Mouse (Mus musculus): Measurements from ENCODE around the gene Eif3b. TPM values are rescaled to one million over a fixed set of nuclear protein-coding genes. Genes with fewer than 3 reads are reported as not detected.
A peak's percentile ranks its signal among the peaks of the same experiment; 100 is the strongest.
"Not testable (repeated sequence)": the region's sequence is repeated elsewhere in the genome, so short reads cannot be mapped to it uniquely, and the experiment has no call there.

The Eif3b gene
- total RNA-seq, 2 experiments from 2014 or later = 105 to 112 TPM

DNA sequence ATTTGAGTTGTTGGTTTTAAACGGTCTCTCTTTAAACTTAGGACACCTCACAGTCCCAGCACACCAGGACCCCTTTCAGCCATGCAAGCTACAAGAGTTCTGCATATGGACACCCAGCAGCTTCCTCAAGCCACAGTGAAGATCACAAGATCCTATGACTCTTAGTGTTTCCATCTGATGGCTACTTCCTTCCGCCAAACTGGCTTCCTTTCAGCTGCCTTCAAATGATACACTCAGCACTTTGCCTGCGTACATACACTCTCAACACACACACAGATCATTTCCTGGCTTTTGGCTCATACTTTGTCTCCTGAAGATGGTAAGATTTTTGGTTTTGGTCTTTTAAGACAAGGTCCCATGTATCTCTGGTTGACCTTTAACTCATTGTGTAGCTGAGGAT lies 26.4 kb upstream of the Eif3b start:
- no peak for DNase-seq (ENCODE audit: low spot score in 2 of 2)

DNA sequence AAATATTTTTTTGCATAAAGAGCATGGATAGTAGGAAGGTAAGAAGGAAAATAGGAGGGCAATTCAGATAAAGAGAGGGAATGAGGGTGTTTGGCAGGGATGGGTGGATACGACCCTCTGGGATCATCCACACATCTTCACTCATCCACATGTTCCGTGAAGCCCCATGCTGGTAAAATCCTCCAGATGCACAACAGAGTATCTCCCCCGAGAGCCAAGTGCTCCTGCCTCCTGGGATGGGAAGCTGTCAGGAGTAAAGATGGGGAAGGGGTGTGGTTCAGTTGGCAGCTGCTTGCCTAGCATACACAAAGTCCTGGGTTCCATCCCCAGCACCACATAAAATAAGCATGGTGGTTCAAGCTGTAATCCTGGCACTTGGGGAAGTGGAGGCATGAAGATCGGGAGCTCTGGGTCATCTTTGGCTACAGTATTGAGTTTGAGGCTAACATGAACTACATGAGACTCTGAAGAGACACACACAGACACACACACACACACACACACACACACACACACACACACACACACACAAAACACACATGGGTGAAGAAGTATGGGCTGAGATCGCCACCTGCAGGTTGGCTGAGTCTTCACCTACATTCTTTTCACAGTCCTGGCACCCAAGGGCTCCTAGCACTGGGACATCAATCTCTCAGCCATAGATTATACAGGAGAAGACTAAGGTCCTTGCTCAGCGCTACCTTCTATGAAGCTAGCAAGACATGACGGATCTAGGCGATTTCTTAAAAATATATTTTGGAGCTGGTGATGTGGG lies 22.8 kb upstream of the Eif3b start:
- DNase-seq (ENCODE audit: low spot score in 2 of 2) = no peak

DNA sequence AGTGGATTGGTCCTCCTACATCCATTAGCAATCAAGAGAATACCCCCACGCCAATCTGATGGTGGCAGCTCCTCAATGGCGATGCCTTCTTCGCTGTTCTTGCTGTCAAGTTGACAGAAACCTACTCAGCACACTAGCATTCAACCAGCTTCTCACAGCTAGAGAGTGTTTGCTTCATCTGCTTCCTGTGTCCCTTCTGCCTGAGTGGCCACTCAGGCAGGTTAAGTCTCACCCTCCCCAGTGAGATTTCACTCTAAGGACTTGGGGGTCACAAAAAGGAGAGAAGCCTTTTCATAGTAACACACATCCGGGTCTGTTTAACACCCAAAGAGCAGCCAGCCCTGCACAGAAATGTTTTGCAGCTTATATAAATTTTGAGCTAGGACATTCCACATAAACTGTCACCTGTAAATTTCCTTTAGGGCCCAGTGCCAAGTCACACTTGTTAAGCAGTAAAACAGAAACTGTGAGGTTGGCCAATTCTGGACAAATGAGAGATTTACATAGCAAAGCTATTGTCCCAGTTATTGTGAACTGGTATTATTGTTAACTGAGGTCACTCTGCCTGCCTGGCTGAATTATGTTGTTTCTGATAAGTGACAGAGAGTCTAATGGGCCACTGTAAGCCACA lies 16.4 kb upstream of the Eif3b start:
- no peak for DNase-seq (ENCODE audit: low spot score in 2 of 2)

DNA sequence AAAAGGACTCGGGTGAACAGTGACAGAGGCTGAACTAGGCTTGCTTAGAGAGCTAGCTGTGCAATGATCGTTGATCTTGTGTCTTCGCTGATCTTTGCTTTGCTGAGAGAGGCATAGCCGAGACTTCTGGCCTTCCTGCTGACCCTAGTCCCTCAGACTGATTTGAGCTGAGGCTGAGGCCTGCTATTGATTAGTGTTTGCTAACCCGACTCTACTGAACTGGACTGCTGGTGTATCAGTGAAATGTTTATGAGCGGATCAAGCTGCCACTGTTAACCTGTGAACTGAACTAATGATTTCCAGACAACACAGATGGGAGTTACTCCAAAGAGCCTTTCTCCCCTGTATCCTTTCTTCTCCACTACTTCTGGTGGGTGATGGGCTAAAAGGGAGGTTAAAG lies 14.0 kb upstream of the Eif3b start:
- DNase-seq (ENCODE audit: low spot score in 2 of 2) = no peak

DNA sequence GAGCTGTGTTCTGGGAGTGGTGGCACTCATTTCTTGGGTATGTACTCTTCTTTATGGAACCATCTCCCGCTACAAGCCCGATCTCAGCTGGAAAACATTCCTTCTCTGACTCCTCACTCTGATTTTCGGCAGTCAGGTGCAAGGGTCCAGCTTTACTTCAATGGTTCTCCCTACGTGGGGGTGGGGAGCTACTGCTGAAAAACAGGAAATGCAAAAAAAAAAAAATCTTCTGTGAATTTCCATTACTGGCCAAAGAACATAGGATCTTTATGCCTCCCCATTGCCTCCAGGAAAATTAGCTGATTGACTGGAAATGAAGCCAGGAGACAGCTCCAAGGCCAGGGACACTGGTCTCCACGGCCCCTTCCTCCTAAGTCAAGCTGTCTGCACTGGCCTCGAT lies 12.5 kb upstream of the Eif3b start:
- no peak for DNase-seq (ENCODE audit: low spot score in 2 of 2)

DNA sequence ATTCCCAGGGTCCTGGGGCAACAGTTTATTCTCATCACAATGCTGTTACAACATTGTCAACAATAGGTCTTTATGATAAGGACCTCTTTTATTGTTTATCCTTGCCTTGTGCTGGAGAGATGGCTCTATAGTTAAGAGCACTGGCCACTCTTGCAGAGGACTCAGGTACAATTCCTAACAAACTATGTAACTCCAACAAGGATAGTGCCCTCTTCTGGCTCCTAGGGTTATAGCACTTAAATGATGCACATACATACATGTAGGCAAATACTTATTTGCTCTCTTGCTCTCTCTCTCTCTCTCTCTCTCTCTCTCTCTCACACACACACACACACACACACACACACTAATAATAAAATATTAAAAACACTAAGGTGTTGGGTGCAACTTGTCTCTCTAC lies 10.3 kb upstream of the Eif3b start:
- DNase-seq (ENCODE audit: low spot score in 2 of 2) = no peak

DNA sequence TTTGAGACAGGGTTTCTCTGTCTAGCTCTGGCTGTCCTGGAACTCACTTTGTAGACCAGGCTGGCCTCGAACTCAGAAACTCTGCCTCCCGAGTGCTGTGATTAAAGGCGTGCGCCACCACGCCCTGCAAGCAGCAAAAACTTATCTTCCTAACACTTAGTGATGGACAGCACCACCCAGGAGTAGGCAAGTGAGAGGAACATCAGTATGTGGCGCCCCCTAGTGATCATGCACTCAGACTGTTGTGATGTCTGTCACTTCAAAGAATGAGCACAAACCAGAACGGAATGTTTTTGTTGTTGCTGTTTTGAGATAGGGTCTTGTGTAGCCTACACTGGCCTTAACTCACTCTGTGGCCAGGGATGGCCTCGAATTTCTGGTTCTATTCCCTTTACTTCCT lies 7.8 kb upstream of the Eif3b start:
- DNase-seq (ENCODE audit: low spot score in 2 of 2) = peak; percentile 17 to 43

DNA sequence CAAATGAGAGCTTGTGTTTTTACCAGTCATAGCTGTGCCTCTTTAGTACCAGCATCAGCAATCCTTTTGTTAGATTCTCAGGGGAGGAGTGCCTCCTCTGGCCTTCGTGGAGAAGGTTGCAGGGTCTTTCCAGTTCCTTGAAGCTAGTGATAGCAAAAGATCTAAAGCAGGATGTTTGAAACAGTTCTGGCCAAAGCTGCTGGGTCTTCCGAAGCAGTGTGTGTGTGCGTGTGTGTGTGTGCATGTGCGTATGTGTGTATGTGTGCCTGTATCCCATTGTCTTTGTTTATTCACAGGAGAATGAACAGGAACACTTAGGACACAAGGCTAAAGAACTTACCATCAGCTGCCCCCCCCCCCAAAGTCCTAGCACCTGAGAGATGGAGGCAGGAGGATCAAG lies 4.5 kb upstream of the Eif3b start:
- no peak for DNase-seq (ENCODE audit: low spot score in 2 of 2)

DNA sequence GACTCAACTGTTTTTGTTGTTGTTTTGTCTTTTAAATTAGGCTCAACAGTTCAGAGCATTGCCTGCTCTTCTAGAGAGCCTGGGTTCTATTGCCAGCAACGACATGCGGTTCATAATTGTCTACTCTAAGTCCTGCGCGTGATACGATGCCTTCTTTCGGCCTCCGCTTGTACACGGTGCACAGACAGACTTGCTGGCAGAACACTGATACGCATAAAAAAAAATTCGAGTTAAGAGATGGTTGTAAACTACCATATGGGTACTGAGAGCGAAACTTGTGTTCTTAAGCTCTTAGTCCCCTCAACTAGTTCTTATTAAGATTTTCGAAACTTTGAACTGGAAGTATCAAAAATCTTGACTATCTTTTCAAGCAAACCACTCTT lies 1.0 kb upstream of the Eif3b start:
- peak in 1 of 2 experiments; percentile 26 for DNase-seq (ENCODE audit: low spot score in 2 of 2)

DNA sequence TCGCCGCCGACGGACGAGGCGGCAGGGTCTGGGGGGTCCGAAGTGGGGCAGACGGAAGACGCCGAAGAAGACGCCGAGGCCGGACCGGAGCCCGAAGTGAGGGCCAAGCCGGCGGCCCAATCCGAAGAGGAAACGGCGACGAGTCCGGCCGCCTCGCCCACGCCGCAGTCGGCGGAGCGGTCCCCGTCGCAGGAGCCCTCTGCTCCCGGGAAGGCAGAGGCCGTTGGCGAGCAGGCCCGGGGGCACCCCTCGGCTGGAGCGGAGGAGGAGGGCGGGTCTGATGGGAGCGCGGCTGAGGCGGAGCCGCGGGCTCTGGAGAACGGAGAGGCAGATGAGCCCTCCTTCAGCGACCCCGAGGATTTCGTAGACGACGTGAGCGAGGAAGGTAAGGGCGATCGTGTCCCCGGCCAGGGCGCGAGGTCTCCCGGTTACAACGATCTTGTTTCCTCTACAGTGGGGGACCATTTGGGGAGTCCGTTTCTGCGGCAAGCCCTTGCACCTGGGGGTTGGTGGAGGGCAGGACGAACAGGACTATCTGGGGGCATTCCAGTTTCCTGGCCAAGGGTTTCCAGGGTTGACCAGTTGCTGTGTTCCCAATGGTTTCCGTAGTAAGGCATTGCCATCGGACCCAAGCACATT lies 433 bp downstream of the Eif3b start:
- peak in 1 of 2 experiments; percentile 11 for DNase-seq (ENCODE audit: low spot score in 2 of 2)

DNA sequence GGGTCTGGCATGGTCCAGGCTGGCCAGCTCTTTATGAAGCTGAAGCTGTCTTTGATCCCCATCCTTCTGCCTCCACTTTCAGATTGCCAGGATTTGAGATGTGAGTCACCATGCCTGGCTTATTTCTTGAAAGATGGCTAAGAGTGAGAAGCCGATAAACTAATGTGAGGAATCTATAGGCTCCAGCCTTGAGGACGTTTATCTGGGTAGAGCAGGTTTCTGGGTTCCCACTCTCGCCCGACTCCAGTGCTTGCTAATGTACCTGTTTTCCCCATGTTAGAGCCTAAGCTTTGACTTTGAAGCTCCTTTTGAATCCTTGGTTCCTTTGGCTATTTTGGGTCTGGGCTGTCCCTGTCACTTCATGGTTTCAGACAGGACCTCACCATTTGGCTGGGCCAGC lies 1.5 kb downstream of the Eif3b start:
- no peak for DNase-seq (ENCODE audit: low spot score in 2 of 2)

DNA sequence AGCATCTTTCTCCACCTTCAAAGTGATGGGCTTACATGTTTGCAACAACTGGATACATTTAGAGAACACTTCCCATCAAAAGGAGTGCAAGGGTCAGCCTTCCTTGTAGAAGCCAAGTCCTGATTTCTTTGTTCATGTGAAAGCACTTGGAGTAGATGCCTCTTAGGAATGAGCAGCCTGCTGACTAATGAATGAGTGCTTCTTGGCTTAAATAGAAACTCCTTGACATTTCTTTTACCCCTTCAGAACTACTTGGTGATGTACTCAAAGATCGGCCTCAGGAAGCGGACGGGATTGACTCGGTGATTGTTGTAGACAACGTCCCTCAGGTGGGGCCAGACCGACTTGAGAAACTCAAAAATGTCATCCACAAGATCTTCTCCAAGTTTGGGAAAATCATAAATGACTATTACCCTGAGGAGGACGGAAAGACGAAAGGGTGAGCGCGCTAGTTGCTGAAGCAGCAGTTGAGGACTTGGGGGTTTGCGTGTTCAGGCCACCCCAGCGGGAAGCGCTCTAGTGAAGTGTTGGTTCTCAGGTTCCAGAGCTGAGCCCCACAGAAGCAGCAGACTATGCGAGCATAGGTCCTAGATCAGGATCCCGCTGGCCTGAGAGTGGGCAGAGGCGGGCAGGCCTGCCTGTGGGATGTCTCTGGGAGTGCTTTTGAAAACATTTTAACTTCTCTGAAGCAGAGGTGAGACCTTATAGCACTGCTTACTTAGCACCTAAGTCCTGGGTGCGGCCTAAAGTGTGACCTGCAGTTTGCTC lies 6.1 kb downstream of the Eif3b start:
- DNase-seq (ENCODE audit: low spot score in 2 of 2) = no peak

DNA sequence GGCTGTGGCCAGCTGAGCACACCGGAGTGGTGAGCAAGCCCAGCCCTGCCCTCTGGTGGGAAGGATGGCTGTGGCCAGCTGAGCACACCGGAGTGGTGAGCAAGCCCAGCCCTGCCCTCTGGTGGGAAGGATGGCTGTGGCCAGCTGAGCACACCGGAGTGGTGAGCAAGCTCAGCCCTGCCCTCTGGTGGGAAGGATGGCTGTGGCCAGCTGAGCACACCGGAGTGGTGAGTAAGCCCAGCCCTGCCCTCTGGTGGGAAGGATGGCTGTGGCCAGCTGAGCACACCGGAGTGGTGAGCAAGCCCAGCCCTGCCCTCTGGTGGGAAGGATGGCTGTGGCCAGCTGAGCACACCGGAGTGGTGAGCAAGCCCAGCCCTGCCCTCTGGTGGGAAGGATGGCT lies 20.0 kb downstream of the Eif3b start:
- not testable (repeated sequence) for DNase-seq (ENCODE audit: low spot score in 2 of 2)

DNA sequence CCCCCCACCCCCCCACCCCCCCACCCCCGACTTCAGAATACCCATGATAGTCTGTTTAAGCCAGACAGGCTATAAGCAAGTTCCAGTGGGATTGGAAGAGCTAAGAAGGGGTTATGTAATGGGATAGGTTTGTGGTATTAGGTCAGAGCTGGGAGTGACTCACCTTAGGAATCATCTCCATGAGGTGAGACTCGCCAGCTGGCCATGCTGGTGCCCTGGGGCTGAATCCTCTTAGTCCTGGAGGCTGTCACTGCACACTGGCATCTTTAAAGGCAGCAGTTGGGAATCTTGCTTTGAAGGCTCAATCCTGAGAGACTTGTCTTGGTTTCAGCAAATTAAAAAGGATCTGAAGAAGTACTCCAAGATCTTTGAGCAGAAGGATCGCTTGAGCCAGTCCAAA lies 22.3 kb downstream of the Eif3b start:
- no peak for DNase-seq (ENCODE audit: low spot score in 2 of 2)

DNA sequence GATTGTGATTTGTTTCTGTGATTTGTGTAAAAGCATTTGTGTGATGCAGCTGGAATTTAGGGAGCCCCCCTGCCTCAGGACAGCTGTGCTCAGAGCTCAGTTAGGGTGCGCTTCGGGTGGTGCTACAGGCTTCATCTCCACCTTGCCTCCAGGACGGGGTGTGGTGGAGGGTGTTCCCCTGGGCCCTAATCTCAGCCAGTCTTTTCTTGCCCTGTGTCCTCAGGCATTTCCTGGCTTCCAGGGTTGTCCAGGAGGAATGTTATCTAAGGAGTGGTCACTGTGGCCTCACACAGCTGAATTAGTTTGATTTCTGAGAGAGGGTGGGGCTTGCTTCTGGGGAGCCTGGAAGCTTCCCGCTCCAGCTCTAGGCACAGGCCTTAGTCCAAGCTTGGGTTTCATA lies 24.9 kb downstream of the Eif3b start:
- DNase-seq (ENCODE audit: low spot score in 2 of 2) = no peak

DNA sequence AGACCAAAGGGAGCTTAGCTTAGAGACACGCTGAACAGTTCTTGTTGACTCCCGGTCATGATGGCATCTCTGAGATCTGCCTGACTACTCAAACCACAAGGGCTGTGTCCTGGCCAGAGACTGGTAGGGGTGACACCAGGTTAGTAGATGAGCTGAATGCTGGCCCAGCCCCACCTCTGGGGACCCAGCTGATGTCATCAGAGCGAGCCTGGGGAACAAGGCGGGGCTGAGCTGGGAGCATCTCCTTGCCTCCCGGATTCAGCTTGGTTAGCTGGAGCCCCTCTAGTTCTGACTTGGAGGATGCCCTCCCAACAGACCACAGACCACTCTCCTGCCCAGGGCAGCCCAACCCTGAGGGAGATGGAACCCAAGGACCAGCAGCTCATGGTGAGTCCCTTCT lies 26.2 kb downstream of the Eif3b start, which contains the start of gene Gm4869:
TSS of gene Gm4869 (plus strand) at position 301 of the 400 bp plus-strand sequence.
- no peak for DNase-seq (ENCODE audit: low spot score in 2 of 2)

DNA sequence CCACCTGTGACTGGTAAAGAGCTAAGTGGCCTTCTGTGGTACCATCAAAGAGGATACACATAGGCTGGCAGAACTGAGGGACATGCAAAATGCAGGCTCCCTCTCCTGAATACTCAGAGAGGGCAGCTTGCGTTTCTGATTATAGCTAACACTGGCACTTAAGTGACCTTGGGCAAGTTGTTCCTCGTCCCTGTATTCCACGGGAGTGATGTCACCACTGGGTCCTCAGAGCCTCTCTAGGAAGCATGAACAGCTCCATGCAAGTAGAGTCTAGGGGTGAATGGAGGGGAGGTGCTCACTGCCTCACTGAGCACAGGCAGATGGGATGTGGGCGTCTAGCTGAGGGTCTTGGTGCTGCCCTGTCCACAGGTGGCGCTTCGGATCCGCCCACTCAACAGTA lies 26.9 kb downstream of the Eif3b start:
- no peak for DNase-seq (ENCODE audit: low spot score in 2 of 2)

DNA sequence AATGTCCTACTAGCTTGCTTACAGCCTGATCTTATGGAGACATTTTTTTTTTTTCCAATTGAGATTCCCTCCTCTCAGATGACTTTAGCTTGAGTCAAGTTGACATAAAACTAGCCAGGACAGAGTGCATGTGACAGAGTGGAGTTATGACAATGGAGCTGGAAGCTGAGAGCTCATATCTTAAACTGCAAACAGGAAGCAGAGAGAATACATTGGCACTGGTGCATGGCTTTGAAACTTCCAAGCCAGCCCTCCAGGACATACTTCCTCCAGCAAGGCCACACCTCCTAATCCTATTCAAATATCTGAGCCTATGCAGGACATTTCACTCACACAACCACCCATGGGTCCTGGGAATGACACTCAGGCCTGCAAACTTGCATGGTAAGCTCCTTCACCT lies 35.4 kb downstream of the Eif3b start:
- DNase-seq (ENCODE audit: low spot score in 2 of 2) = no peak

DNA sequence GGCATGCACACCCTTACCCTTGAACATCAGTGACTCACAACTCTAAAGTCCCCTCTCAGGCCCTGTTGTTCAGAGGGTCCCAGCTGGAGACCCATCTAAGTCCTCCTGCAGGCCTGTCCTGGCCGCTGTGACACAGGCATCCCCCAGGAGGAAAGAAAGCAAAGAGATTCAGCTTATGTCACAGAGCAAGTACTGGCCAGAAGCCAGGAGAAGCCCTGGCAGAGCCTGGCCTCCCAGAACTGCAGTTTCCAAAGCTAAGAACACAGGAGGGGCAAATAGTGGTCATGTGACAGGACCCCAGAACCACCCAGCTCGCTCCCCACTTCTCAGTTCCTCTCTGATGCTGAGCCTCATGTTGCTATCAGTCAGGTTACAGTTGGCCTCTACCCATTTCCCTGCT lies 36.3 kb downstream of the Eif3b start:
- no peak for DNase-seq (ENCODE audit: low spot score in 2 of 2)

DNA sequence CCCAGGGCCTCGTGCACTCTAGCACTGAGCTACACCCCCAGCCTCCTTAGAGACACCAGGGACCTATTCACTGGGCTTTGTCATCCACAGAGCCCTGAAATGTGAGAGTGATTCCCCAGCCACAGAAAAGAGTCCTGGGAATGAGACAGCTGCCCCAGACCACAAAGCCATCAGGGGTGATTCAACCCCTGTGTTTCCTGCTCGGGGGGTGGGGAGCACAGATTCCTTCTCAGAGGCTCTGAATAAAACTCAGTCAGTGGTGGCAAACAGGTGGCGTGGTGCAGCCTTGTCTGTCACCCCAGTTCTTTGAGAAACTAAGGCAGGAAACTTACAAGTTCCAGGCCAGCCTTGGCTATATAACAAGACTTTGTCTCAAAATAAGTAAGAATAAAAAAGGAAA lies 42.3 kb downstream of the Eif3b start:
- DNase-seq (ENCODE audit: low spot score in 2 of 2) = no peak

DNA sequence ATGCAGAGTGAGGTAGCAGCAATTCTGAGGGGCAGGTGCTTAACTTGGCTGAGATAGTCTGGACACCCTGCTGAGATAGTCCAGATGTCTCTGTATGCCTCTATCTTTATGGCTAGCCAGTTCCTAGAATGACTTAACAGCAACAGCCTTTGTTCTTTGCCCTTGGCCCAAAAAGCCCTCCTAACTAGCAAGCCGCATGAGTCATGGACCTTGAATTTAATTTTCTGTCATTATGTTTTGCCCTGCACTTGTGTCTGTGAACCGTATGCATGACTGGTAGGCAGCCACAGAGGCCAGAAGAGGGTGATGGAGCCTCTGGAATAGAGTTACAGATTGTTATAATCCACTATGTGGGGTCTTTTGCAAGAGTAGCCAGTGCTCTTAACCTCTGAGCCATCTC lies 44.0 kb downstream of the Eif3b start:
- not testable (repeated sequence) for DNase-seq (ENCODE audit: low spot score in 2 of 2)

DNA sequence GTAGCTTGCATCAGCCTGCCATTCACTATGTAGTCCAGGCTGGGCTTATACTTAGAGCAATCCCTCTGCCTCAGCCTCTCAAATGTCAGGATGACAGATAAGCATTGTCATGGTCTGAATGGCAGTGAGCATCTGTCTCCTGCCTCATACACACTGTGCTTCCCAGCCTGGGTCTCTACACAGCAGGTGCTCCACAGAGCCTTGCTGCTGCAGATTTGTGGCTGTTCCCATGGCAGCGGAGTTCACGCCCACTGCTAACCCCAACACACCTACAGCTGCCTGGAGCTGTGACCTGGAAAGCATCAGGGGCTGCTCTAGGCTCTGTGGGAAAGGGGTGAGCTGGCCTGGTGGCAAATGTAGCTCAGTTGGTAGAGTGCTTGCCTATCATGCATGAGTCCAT lies 45.8 kb downstream of the Eif3b start:
- DNase-seq (ENCODE audit: low spot score in 2 of 2) = no peak

Data from layer of hippocampus, postnatal 14 days (tissue).